Mouse (Mus musculus): Measurements from ENCODE around the gene Rnaseh2a. TPM values are rescaled to one million over a fixed set of nuclear protein-coding genes. Genes with fewer than 3 reads are reported as not detected.
A peak's percentile ranks its signal among the peaks of the same experiment; 100 is the strongest.

Gene Rnaseh2a
- total RNA-seq (2014; fragmentation: Nextera tagmentation) (198 and 202 TPM in 2 replicates), total RNA-seq (2017) (119 and 151 TPM in 2 replicates)

GRCm38 (mm10) chr8:84969241-84970134 is at the start of gene Rnaseh2a, which contains the start of the genes Gm49661 and Prdx2:
TSS of gene Rnaseh2a (minus strand) at chr8:84969767.
TSS of gene Gm49661 (minus strand) at chr8:84969433.
TSS of gene Prdx2 (plus strand) at chr8:84969587.
- peak; percentile 31 for ATAC-seq (replicated peaks; ENCODE audit: low FRiP score, low TSS enrichment, poor library complexity, severe bottlenecking)

GRCm38 (mm10) chr8:85017209-85017608 is 47.6 kb upstream of the Rnaseh2a start:
- no peak for ATAC-seq (replicated peaks; ENCODE audit: low FRiP score, low TSS enrichment, poor library complexity, severe bottlenecking)

GRCm38 (mm10) chr8:85016724-85017123 is 47.2 kb upstream of the Rnaseh2a start:
- ATAC-seq (replicated peaks; ENCODE audit: low FRiP score, low TSS enrichment, poor library complexity, severe bottlenecking): no peak

GRCm38 (mm10) chr8:85014431-85014830 is 44.9 kb upstream of the Rnaseh2a start, which contains the start of gene Best2:
TSS of gene Best2 (minus strand) at chr8:85014531.
- ATAC-seq (replicated peaks; ENCODE audit: low FRiP score, low TSS enrichment, poor library complexity, severe bottlenecking): no peak

- peak; percentile 89 for ATAC-seq (replicated peaks; ENCODE audit: low FRiP score, low TSS enrichment, poor library complexity, severe bottlenecking)
Observed at GRCm38 (mm10) chr8:85013230-85013840, 43.8 kb upstream of the Rnaseh2a start.

- ATAC-seq (replicated peaks; ENCODE audit: low FRiP score, low TSS enrichment, poor library complexity, severe bottlenecking): 0 out of 2 replicates have a peak, but pooled peaks have one; percentile 22
Observed at GRCm38 (mm10) chr8:85011242-85011641, 41.7 kb upstream of the Rnaseh2a start.

- peak; percentile 65 for ATAC-seq (replicated peaks; ENCODE audit: low FRiP score, low TSS enrichment, poor library complexity, severe bottlenecking)
Observed at GRCm38 (mm10) chr8:85007686-85008085, 38.1 kb upstream of the Rnaseh2a start.

- peak; percentile 95 for ATAC-seq (replicated peaks; ENCODE audit: low FRiP score, low TSS enrichment, poor library complexity, severe bottlenecking)
Observed at GRCm38 (mm10) chr8:84997649-84998295, 28.2 kb upstream of the Rnaseh2a start.

GRCm38 (mm10) chr8:84996978-84997377 is 27.4 kb upstream of the Rnaseh2a start:
- no peak for ATAC-seq (replicated peaks; ENCODE audit: low FRiP score, low TSS enrichment, poor library complexity, severe bottlenecking)

GRCm38 (mm10) chr8:84995680-84996079 is 26.1 kb upstream of the Rnaseh2a start:
- no peak for ATAC-seq (replicated peaks; ENCODE audit: low FRiP score, low TSS enrichment, poor library complexity, severe bottlenecking)

- ATAC-seq (replicated peaks; ENCODE audit: low FRiP score, low TSS enrichment, poor library complexity, severe bottlenecking): no peak
Observed at GRCm38 (mm10) chr8:84994375-84994774, 24.8 kb upstream of the Rnaseh2a start.

- ATAC-seq (replicated peaks; ENCODE audit: low FRiP score, low TSS enrichment, poor library complexity, severe bottlenecking): peak; percentile 27
Observed at GRCm38 (mm10) chr8:84990836-84991235, 21.3 kb upstream of the Rnaseh2a start.

- peak; percentile 78 for ATAC-seq (replicated peaks; ENCODE audit: low FRiP score, low TSS enrichment, poor library complexity, severe bottlenecking)
Observed at GRCm38 (mm10) chr8:84990349-84990748, 20.8 kb upstream of the Rnaseh2a start, which contains the start of gene Hook2. TSS of gene Hook2 (plus strand) at chr8:84990603.

GRCm38 (mm10) chr8:84989810-84990209 is 20.2 kb upstream of the Rnaseh2a start:
- ATAC-seq (replicated peaks; ENCODE audit: low FRiP score, low TSS enrichment, poor library complexity, severe bottlenecking): peak; percentile 47; the same call in 1 of the 2 replicates

- peak; percentile 8; the same call in 1 of the 2 replicates for ATAC-seq (replicated peaks; ENCODE audit: low FRiP score, low TSS enrichment, poor library complexity, severe bottlenecking)
Observed at GRCm38 (mm10) chr8:84989311-84989731, 19.8 kb upstream of the Rnaseh2a start.

- no peak for ATAC-seq (replicated peaks; ENCODE audit: low FRiP score, low TSS enrichment, poor library complexity, severe bottlenecking)
Observed at GRCm38 (mm10) chr8:84987903-84988302, 18.3 kb upstream of the Rnaseh2a start.

GRCm38 (mm10) chr8:84987388-84987787 is 17.8 kb upstream of the Rnaseh2a start:
- ATAC-seq (replicated peaks; ENCODE audit: low FRiP score, low TSS enrichment, poor library complexity, severe bottlenecking): no peak

GRCm38 (mm10) chr8:84986379-84986945 is 16.9 kb upstream of the Rnaseh2a start:
- ATAC-seq (replicated peaks; ENCODE audit: low FRiP score, low TSS enrichment, poor library complexity, severe bottlenecking): peak; percentile 6; the same call in 1 of the 2 replicates

- peak; percentile 42 for ATAC-seq (replicated peaks; ENCODE audit: low FRiP score, low TSS enrichment, poor library complexity, severe bottlenecking)
Observed at GRCm38 (mm10) chr8:84985684-84986378, 16.3 kb upstream of the Rnaseh2a start.

Data from megakaryocyte-erythroid progenitor cell, adult 5-6 weeks (primary cell).